Mouse (Mus musculus): ENCODE results near the gene Lypd5. TPM values are rescaled to one million over a fixed set of nuclear protein-coding genes. Genes with fewer than 3 reads are reported as not detected.

The Lypd5 gene
- not detected for total RNA-seq (2022)

GRCm38 (mm10) chr7:24348896-24349295 lies at the start of gene Lypd5:
Gene Lypd5 (plus strand): TSS chr7:24349196.
- no peak for DNase-seq (ENCODE audit: low spot score)

GRCm38 (mm10) chr7:24299823-24300481 lies 49.0 kb upstream of the Lypd5 start:
- no peak for DNase-seq (ENCODE audit: low spot score)

- no peak for DNase-seq (ENCODE audit: low spot score)
Measured at GRCm38 (mm10) chr7:24300771-24301282, 48.2 kb upstream of the Lypd5 start, which contains the start of gene Zfp61. Gene Zfp61 (minus strand): TSS chr7:24301232.

- no peak for DNase-seq (ENCODE audit: low spot score)
Measured at GRCm38 (mm10) chr7:24315726-24316566, 33.0 kb upstream of the Lypd5 start.

- peak; percentile 98 for DNase-seq (ENCODE audit: low spot score)
Measured at GRCm38 (mm10) chr7:24316567-24317092, 32.4 kb upstream of the Lypd5 start, which contains the start of gene Zfp94. Gene Zfp94 (minus strand): TSS chr7:24316666.

GRCm38 (mm10) chr7:24318942-24319341 lies 30.1 kb upstream of the Lypd5 start:
- no peak for DNase-seq (ENCODE audit: low spot score)

- DNase-seq (ENCODE audit: low spot score) = no peak
Measured at GRCm38 (mm10) chr7:24322593-24322992, 26.4 kb upstream of the Lypd5 start.

GRCm38 (mm10) chr7:24325197-24325596 lies 23.8 kb upstream of the Lypd5 start:
- DNase-seq (ENCODE audit: low spot score) = no peak

- no peak for DNase-seq (ENCODE audit: low spot score)
Measured at GRCm38 (mm10) chr7:24325675-24326128, 23.3 kb upstream of the Lypd5 start.

- DNase-seq (ENCODE audit: low spot score) = no peak
Measured at GRCm38 (mm10) chr7:24326273-24327135, 22.5 kb upstream of the Lypd5 start.

GRCm38 (mm10) chr7:24327281-24327975 lies 21.6 kb upstream of the Lypd5 start:
- DNase-seq (ENCODE audit: low spot score) = no peak

GRCm38 (mm10) chr7:24333304-24333986 lies 15.6 kb upstream of the Lypd5 start, which contains the start of gene Tescl:
Gene Tescl (minus strand): TSS chr7:24333936.
- DNase-seq (ENCODE audit: low spot score) = no peak

GRCm38 (mm10) chr7:24335699-24336309 lies 13.2 kb upstream of the Lypd5 start:
- DNase-seq (ENCODE audit: low spot score) = peak; percentile 42

- no peak for DNase-seq (ENCODE audit: low spot score)
Measured at GRCm38 (mm10) chr7:24338241-24338640, 10.8 kb upstream of the Lypd5 start.

GRCm38 (mm10) chr7:24343701-24344272 lies 5.2 kb upstream of the Lypd5 start:
- no peak for DNase-seq (ENCODE audit: low spot score)

GRCm38 (mm10) chr7:24346444-24346843 lies 2.6 kb upstream of the Lypd5 start:
- no peak for DNase-seq (ENCODE audit: low spot score)

GRCm38 (mm10) chr7:24355646-24356045 lies 6.7 kb downstream of the Lypd5 start:
- no peak for DNase-seq (ENCODE audit: low spot score)

- DNase-seq (ENCODE audit: low spot score) = no peak
Measured at GRCm38 (mm10) chr7:24356081-24356480, 7.1 kb downstream of the Lypd5 start.

- no peak for DNase-seq (ENCODE audit: low spot score)
Measured at GRCm38 (mm10) chr7:24357899-24358298, 8.9 kb downstream of the Lypd5 start.
